Mouse (Mus musculus) bone marrow, adult 2 months (tissue): ENCODE results near the gene Dusp6. TPM values are rescaled to one million over a fixed set of nuclear protein-coding genes. Genes with fewer than 3 reads are reported as not detected.

Experiments
- H3K27ac ChIP-seq: fragments of 200-500 bp; 2 replicates; pipeline ENCODE4 v1.5.1; 2012; ENCODE audit warnings: low read depth, mild to moderate bottlenecking, control low read depth, inconsistent platforms, low read length; ENCODE audit not compliant: control insufficient read depth, poor library complexity, insufficient read depth
- H3K4me1 ChIP-seq: fragments of 200-500 bp; 2 replicates; pipeline ENCODE4 v1.6.1; 2011; ENCODE audit warnings: low read length; ENCODE audit not compliant: control insufficient read depth, insufficient read depth
- H3K4me3 ChIP-seq: fragments of 200-500 bp; replicated peaks from 2 replicates; pipeline ENCODE3; 2011; ENCODE audit warnings: mild to moderate bottlenecking, low read depth, low read length, control low read depth; ENCODE audit not compliant: control insufficient read depth
- CTCF ChIP-seq: fragments of 200-500 bp; IDR thresholded peaks from 2 replicates; pipeline ENCODE4 v1.5.1; 2011; ENCODE audit warnings: low read length, control low read depth; ENCODE audit not compliant: control insufficient read depth, insufficient read depth
- POLR2A ChIP-seq: fragments of 200-500 bp; IDR thresholded peaks from 2 replicates; pipeline ENCODE4 v1.6.1; 2011; ENCODE audit warnings: low read depth, mild to moderate bottlenecking, control low read depth, low read length, borderline replicate concordance; ENCODE audit not compliant: control insufficient read depth
- WGBS: fragments of 180-500 bp; shearing (Covaris S2); methylation state at CpG from one replicate; pipeline ENCODE4 v1.1.7; 2018; 5-methylcytosine and 5-hydroxymethylcytosine counted together
- polyA plus RNA-seq: library from polyadenylated mRNA; stranded (reverse); fragments of >200 nt; gene quantifications from 2 replicates; pipeline ENCODE4 v1.2.4, GENCODE M21; 2011; ENCODE audit warnings: low replicate concordance; ENCODE audit not compliant: missing spikeins, insufficient read depth, insufficient read length

The Dusp6 gene
- polyA plus RNA-seq, 1 experiment = 43.1 TPM

DNA sequence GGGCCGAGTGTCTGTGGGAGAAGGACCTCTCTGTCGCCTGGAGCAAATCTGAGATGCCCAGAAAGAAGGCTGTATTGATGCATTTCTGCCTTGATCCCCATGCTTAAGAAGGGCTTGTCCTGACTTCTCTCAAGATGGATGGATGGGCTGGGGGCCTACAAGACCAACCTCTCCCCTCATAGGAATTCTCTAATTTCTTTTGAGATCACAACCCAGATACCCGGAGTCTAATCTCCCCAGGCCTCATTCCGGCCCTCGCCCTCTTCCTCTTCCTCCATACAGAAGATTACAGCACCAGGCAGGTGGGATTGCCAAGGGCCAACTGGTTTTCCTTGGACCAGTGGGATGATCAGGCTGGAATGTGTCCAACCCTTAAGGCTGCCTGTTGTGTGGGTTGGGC lies 26.1 kb downstream of the Dusp6 start:
- Histone ChIP-seq H3K4me1 (no peaks in the 10 kb centered on the region), H3K27ac (no peak overlapping the region), H3K4me3 (no peak overlapping the region)
- WGBS = 80% methylated on average over 5 of the region's 5 CpGs
- TF ChIP-seq POLR2A = no peak
- TF ChIP-seq CTCF = no peak

DNA sequence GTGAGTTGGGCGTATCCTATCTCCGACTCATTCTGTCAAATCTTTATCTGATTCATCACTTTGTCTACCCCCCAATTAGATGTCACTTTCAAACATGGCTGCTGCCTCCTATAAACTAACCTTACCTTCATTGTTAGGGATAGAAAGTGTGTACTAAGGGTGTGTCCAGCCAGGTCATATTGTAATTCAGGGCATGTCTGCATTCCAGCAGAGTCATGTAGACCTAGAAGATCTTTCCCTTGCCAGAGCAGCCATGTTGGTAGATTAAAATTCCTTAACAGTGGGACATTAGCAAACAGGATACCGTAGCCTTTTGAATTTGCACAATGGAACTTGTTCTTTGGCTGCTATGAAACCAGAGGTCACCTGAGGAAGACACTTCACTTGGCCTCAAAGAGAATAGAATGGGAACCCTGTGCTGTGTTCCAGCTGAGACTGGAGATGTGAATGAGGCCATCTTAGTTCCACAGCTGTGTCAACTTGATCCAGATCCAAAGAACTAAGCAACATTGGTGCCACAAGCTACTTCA lies 30.1 kb downstream of the Dusp6 start:
- 79% methylated on average over 3 of the region's 3 CpGs for WGBS
- no peak overlapping the region for H3K4me3 ChIP-seq
- no peaks in the 10 kb centered on the region for H3K4me1 ChIP-seq
- TF ChIP-seq POLR2A = no peak
- TF ChIP-seq CTCF = no peak
- H3K27ac ChIP-seq = no peak overlapping the region

DNA sequence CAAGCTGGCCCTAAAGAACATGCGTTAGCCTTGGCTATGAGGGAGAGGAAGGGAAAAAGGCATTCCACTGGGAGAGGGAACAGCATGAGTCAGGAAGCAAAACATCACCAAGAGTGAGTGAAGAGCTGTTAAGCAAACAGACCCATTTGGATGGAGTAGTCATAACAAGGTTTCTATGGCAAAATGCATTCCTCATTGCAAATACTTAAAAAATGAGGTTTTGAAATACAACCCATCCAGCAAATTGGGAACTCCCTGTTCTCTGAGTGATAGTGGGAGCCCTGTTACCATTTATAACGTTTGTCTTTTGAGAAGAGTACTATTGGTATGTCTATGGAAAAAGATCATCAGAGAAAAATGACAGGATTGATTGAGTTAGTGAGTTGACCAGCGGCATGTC lies 34.7 kb downstream of the Dusp6 start:
- 73% methylated on average over 3 of the region's 3 CpGs for WGBS
- Histone ChIP-seq H3K4me3 (no peak overlapping the region), H3K4me1 (no peaks in the 10 kb centered on the region; the same call in 1 of the 2 replicates), H3K27ac (no peak overlapping the region)
- TF ChIP-seq POLR2A (no peak), CTCF (no peak)

DNA sequence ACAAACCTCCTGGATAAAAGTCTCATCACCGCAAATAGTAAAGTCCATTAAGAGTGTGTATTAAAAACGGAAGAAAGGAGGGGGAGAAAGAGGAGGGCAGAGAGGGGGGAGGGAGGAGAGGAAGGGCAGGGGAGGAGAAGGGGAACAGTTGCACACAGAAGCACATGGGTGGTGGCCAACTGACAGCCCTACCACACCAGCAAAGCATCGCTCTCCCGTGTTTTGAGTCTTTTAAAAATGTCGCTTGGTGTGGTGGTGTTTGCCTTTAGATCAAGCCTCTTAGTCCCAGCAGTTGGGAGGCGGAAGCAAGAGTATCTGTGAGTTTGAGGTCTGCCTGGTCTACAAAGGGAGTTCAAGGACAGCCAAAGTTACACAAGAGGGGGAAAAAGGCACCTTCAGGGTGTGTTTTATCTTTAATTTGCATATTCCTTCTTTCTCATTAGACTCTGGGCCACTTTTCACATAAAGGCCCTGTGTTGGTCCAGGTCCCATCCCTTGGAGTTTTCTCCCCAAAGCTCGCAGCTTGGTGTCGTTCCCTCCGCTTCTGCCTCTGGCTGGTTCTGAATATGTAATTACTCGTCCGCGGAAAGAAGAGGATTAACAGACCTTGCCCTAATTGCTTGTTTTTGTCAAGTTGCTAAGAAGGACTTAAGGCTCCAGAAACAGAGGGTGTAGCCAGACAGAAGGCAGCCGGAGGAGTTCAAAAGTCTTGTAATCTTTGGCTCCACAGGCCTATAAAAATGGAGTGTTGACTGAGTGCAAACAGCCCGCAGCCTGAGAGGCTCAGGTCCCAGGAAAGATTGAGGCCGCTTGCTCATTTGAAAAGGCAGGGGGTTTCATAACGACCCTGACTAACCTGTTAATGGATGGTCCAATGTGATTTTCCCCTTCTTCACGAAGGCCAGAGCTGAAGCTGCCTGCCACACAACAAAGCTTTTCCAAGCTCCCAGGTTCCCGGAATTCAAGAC lies 35.6 kb downstream of the Dusp6 start:
- TF ChIP-seq POLR2A (no peak), CTCF (no peak)
- Histone ChIP-seq H3K27ac (no peak overlapping the region), H3K4me1 (no peaks in the 10 kb centered on the region; the same call in 1 of the 2 replicates), H3K4me3 (no peak overlapping the region)
- 71% methylated on average over 18 of the region's 18 CpGs for WGBS

DNA sequence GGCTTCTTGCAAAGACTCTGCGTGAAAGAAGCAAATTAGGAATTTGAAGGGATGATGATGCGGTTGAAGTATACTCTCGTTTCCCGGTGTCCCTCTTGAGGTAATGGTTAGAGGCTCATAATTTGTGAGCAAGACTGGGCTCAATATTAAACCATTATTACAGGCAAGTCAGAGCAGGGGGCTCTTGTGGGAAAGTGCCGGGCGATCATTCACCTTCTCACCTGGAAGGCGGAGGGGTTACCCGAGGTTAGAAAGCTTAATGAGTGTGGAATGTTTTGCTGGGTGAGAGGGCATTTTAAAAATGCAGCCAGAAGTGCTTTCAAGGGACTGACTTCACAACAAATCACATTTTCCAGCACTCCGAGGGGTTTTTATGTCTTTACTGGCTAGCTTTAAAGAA lies 36.3 kb downstream of the Dusp6 start:
- Histone ChIP-seq H3K27ac (no peak overlapping the region), H3K4me3 (no peak overlapping the region), H3K4me1 (no peaks in the 10 kb centered on the region; the same call in 1 of the 2 replicates)
- WGBS = 82% methylated on average over 9 of the region's 9 CpGs
- TF ChIP-seq POLR2A (no peak), CTCF (no peak)

DNA sequence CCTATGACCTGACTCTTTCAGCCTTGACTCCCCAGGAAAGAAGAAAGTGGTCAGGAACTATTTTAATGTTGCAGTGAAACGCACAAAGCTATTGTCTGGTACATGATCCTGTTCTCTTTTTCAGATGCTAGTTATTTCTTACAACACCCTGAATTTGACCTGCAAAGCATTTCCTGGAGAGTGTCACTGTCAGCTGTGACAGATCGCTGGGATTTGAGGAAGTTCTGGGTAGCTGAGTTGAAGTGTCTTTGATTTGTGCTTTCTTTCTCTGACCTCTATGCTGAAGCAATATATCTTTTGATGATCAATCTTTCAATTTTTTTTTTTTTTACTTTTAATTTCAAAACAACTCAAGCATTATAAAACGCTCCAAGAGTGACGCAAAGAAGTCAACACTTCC lies 39.0 kb downstream of the Dusp6 start:
- Histone ChIP-seq H3K4me1 (no peaks in the 10 kb centered on the region; the same call in 1 of the 2 replicates), H3K4me3 (no peak overlapping the region), H3K27ac (no peak overlapping the region)
- no peak for TF ChIP-seq POLR2A
- TF ChIP-seq CTCF = no peak
- 8% methylated on average over 4 of the region's 4 CpGs for WGBS

DNA sequence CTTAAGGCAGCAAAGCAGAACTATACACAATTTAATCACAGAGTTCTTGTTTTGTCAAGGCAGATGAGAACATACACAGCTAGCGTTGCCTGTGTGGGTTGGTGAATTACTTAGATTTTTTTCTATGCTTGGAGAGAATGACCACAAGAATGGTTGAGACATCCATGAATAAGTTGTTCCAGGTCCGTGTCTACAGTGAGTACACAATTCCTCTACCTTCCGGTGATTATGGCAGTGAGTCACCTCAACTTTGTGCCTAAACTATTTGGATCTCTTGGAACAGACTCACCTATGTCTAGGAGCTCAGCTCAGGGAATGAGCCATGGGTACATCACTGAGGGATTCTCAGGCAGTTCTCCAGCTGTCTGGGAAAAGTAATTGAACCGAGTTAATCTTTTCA lies 45.8 kb downstream of the Dusp6 start:
- Histone ChIP-seq H3K27ac (no peak overlapping the region), H3K4me1 (no peaks in the 10 kb centered on the region), H3K4me3 (no peak overlapping the region)
- WGBS = 88% methylated on average over 4 of the region's 4 CpGs
- no peak for TF ChIP-seq CTCF

DNA sequence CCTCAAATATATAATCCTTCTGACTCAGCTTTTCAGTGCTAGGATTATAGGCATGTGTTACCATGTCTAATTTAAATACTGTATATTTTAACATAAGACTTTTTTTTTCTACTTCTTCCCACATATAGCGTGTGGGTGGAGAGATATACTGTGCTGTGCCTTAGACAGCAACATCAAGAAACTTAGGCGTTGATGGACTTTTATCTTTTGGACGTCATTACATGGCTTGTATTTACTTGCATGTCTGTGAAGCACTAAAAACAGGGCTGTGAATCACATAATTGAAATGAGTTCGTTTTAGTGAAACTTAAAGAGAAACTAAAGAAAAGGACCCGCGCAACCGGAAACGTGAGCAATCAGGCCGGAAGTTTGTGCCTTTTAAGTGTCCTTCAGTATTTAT lies 46.6 kb downstream of the Dusp6 start:
- TF ChIP-seq POLR2A (no peak), CTCF (no peak)
- WGBS = 76% methylated on average over 9 of the region's 9 CpGs
- Histone ChIP-seq H3K4me1 (no peaks in the 10 kb centered on the region), H3K4me3 (no peak overlapping the region), H3K27ac (no peak overlapping the region)
